Mouse (Mus musculus) embryonic facial prominence, embryonic 14.5 days (tissue): ENCODE data around the gene Mb. TPM values are rescaled to one million over a fixed set of nuclear protein-coding genes. Genes with fewer than 3 reads are reported as not detected.

ENCODE experiments used
- ATAC-seq: fragments of 200-750 bp; cut with Nextera tagmentation; 2 replicates; pipeline ENCODE4 v1.8.0; 2017; ENCODE audit warnings: low read depth, moderate number of reproducible peaks, moderate TSS enrichment
- DNase-seq: peaks from one replicate; pipeline ENCODE4 v3.0.0-alpha.2; 2015; ENCODE audit warnings: low spot score
- H3K27ac ChIP-seq: fragments of 300-500 bp; sonication (generic); replicated peaks from 2 replicates; pipeline ENCODE4 v1.5.1; 2014; ENCODE audit warnings: low read depth, mild to moderate bottlenecking, low read length, moderate library complexity
- H3K27me3 ChIP-seq: fragments of 300-500 bp; sonication (generic); replicated peaks from 2 replicates; pipeline ENCODE4 v1.6.1; 2014; ENCODE audit warnings: low read length; ENCODE audit not compliant: control insufficient read depth, insufficient read depth
- H3K36me3 ChIP-seq: fragments of 300-500 bp; sonication (generic); 2 replicates; pipeline ENCODE4 v1.6.1; 2014; ENCODE audit warnings: low read length, mixed read lengths; ENCODE audit not compliant: control insufficient read depth, insufficient read depth
- H3K4me1 ChIP-seq: fragments of 300-500 bp; sonication (generic); 2 replicates; pipeline ENCODE4 v1.6.1; 2014; ENCODE audit warnings: antibody characterized with exemption, low read length; ENCODE audit not compliant: control insufficient read depth, insufficient read depth
- H3K4me2 ChIP-seq: fragments of 300-500 bp; sonication (generic); 2 replicates; pipeline ENCODE4 v1.6.1; 2014; ENCODE audit warnings: low read depth, mild to moderate bottlenecking, low read length, moderate library complexity, mixed read lengths
- H3K4me3 ChIP-seq: fragments of 300-500 bp; sonication (generic); 2 replicates; pipeline ENCODE4 v1.5.1; 2014; ENCODE audit warnings: low read depth, mild to moderate bottlenecking, low read length
- H3K9ac ChIP-seq: fragments of 300-500 bp; sonication (generic); 2 replicates; pipeline ENCODE4 v1.6.1; 2014; ENCODE audit warnings: low read depth, mild to moderate bottlenecking, low read length, moderate library complexity, mixed read lengths
- H3K9me3 ChIP-seq: fragments of 300-500 bp; sonication (generic); 2 replicates; pipeline ENCODE4 v1.6.1; 2016; ENCODE audit warnings: low read length; ENCODE audit not compliant: control insufficient read depth
- WGBS: fragments of 180-500 bp; shearing (Covaris S2); extraction: QIAGEN DNeasy Blood & Tissue Kit; methylation state at CpG from one replicate; pipeline ENCODE4 v1.1.7; 2014; 5-methylcytosine and 5-hydroxymethylcytosine counted together
- polyA plus RNA-seq: library from polyadenylated mRNA; unstranded; fragments of >200 nt; fragmentation: Nextera tagmentation; extraction: Ambion mirVana; gene quantifications from 2 replicates; pipeline ENCODE4 v1.2.1, GENCODE M21; 2014

Gene Mb
- polyA plus RNA-seq, 1 experiment from 2014 or later: 12.9 TPM

DNA sequence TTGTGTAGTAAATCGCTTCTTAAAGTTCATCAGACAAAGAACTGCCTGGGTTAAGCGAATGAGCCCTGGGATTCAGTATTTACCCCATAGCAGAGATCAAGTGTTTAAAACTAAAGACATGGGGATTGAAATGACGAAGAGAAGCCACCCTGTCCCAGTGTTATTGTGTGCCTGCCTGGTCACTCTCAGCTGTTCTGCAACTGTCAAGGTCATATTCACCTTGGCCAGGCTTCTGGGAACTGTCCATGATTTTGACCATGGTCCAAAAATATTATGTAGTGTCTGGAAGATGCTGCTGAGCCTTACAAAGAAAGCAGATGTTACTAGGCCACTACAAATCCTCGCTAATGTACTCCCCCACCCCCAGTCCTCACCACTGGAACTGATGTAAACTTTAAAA, 70.7 kb downstream of the Mb start:
- H3K9ac ChIP-seq: no peak overlapping the region
- 84% methylated on average over 4 of the region's 4 CpGs for WGBS
- H3K4me2 ChIP-seq: no peak overlapping the region
- no peaks in the 10 kb centered on the region for H3K36me3 ChIP-seq
- no peak overlapping the region for H3K27ac ChIP-seq
- H3K27me3 ChIP-seq: no peaks in the 10 kb centered on the region
- H3K9me3 ChIP-seq: no peaks in the 10 kb centered on the region
- H3K4me3 ChIP-seq: no peak overlapping the region
- DNase-seq (no peak), ATAC-seq (no peak)
- peaks cover 2% of the 10 kb centered on the region; the same call in 1 of the 2 replicates for H3K4me1 ChIP-seq

DNA sequence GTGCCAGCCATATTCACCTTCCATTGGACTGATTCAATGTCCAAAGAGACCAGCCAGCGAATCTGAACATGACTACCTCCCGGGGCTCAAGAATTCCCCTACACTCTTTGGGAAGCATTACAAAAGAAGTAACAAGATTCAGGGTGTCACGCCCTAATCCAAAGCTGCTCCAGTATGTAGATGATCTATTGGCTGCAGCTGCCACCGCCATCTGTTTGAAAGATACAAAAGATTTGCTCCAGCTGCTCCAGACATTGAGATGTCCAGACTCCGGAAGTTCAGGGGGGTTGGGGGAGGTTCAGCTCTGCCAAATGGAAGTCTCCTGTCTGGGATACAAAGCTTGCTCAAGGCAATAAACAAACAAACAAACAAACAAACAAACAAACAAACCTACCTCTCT, 73.9 kb downstream of the Mb start:
- DNase-seq: peak; percentile 86
- H3K27ac ChIP-seq: peak overlapping the region; percentile 34
- 45% methylated on average over 5 of the region's 5 CpGs for WGBS

DNA sequence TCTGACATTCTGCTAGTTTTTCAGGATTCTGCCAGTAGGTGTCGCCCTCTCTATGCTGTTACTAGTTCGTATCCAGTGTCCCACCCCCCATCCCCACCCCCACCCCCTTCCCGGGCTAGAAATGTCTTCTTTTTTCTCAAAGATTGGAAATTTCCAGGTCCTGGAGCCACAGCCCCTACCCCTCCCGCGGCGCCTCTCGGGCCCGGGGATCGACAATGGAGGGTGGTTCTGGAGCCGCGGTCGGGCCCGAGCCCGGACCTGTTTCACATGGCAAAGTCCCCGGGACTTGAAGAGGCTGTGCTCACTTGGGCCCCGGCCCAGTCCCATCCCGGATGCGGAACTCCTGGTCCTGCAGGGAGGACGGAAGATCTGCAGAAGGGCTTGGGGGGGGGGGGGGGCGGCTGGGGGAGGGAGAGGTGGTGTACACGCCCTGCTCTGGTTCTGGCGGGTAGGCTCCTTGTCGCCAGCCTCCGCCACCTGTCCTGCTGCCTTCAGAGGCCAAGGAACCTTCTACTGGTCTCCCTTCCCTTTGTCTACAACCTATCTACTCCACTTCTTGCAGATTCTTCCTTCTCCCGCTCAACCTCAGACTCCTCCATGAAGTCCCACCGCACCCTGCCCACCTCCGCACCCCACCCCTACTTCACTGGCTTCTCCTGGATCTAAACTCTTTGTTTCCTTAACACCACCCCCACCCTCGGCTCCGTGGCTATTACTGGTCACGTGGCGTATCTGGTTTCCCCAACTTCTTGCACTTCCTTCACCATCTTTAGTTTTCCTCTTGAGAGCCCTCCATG, 76.4 kb downstream of the Mb start:
- WGBS: 5% methylated on average over 25 of the region's 31 CpGs
- H3K4me3 ChIP-seq: peak overlapping the region; percentile 52
- H3K27me3 ChIP-seq: no peaks in the 10 kb centered on the region
- DNase-seq: peak; percentile 93
- peak overlapping the region; percentile 92 for H3K27ac ChIP-seq
- peaks cover 8% of the 10 kb centered on the region for H3K4me1 ChIP-seq
- H3K4me2 ChIP-seq: peak overlapping the region; percentile 68
- H3K36me3 ChIP-seq: no peaks in the 10 kb centered on the region
- H3K9ac ChIP-seq: peak overlapping the region; percentile 76
- H3K9me3 ChIP-seq: no peaks in the 10 kb centered on the region
- ATAC-seq: peak; percentile 84

More for the DNA sequence above, 73.9 kb downstream of the Mb start:
- Histone ChIP-seq H3K4me1 (peaks cover 8% of the 10 kb centered on the region), H3K9me3 (no peaks in the 10 kb centered on the region), H3K4me2 (no peak overlapping the region), H3K27me3 (no peaks in the 10 kb centered on the region), H3K4me3 (no peak overlapping the region), H3K36me3 (no peaks in the 10 kb centered on the region), H3K9ac (no peak overlapping the region)
- ATAC-seq: no peak

DNA sequence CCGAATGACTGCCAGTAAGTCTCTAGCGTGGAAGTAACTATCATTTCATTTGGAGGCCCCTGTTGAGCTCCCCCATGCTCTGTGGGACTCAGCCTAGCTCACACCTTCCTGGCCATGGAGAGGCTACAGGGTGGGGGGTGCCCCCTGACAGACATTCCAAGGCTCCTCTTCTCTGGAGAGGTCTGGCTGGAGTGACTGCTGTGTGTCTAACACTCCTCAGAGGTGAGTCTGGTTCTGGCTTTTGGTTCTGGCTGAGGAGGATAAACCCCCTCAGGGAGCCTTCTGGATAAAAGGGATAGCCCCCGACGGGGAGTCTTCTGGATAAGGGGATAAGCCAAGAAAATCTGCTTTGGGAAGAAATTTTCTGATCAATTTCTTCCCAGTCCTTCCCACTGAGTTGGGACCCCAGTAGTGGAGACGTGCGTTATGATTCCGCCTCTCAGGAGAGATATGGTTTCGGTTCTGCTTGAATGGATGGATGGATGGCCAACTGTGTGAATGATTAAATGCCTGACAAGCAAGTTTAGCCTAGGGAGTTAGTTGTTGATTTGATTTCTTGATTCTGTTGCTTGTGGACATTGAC, 77.1 kb downstream of the Mb start:
- peak overlapping the region; percentile 76; the same call in 1 of the 2 replicates for H3K9ac ChIP-seq
- 25% methylated on average over 8 of the region's 8 CpGs for WGBS
- H3K27ac ChIP-seq: peak overlapping the region; percentile 29; the same call in 1 of the 2 replicates
- peak overlapping the region; percentile 52; the same call in 1 of the 2 replicates for H3K4me3 ChIP-seq
- no peaks in the 10 kb centered on the region for H3K27me3 ChIP-seq
- no peaks in the 10 kb centered on the region for H3K9me3 ChIP-seq
- H3K36me3 ChIP-seq: no peaks in the 10 kb centered on the region
- H3K4me1 ChIP-seq: peaks cover 8% of the 10 kb centered on the region
- ATAC-seq (no peak), DNase-seq (no peak)
- H3K4me2 ChIP-seq: peak overlapping the region; percentile 68; the same call in 1 of the 2 replicates

DNA sequence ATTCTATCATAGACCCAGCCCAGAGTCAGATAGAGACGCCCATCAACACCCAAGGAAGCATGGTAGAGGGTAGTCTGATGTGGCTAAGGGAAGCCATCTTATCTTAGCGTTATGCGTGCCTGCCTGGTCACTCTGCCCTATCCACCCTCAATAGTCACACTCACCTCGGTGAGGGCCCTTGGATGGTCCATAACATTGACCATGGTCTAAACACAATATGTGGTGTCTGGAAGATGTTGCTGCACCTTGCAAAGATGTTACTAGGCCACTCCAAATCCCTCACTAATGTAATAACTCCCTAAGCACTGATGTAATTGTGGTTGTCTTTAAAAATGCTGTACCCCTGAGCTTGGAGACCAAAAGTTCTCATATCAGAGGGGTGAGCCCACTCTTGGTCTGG, 77.8 kb downstream of the Mb start:
- ATAC-seq (no peak), DNase-seq (no peak)
- H3K27me3 ChIP-seq: no peaks in the 10 kb centered on the region
- H3K27ac ChIP-seq: no peak overlapping the region
- H3K4me2 ChIP-seq: no peak overlapping the region
- H3K9me3 ChIP-seq: no peaks in the 10 kb centered on the region
- H3K4me3 ChIP-seq: no peak overlapping the region
- peaks cover 8% of the 10 kb centered on the region for H3K4me1 ChIP-seq
- no peaks in the 10 kb centered on the region for H3K36me3 ChIP-seq
- 85% methylated on average over 4 of the region's 4 CpGs for WGBS
- H3K9ac ChIP-seq: no peak overlapping the region

Other genes starting within 250 kb of the Mb start
- gene Zfp251, start 179.2 kb downstream of the Mb start, polyA plus RNA-seq: 28.3 and 29.3 TPM in 2 replicates
- gene Zfp7, start 171.4 kb downstream of the Mb start, polyA plus RNA-seq: 6.9 and 7.1 TPM in 2 replicates
- 0.60 TPM in 1 of 2 replicates, not detected in the other for gene Gm49527, start 171.3 kb downstream of the Mb start, polyA plus RNA-seq
- gene Zfp647, start 125.2 kb downstream of the Mb start, polyA plus RNA-seq: 12.7 and 16.3 TPM in 2 replicates
- gene 1110038F14Rik, start 102.2 kb downstream of the Mb start, polyA plus RNA-seq: 62.7 and 73.0 TPM in 2 replicates
- 0.21 TPM in 2 replicates for gene Apol6, start 5.9 kb downstream of the Mb start, polyA plus RNA-seq